Mouse (Mus musculus) adrenal gland, postnatal 36 days (tissue): Measurements from ENCODE around the gene Clybl. TPM values are rescaled to one million over a fixed set of nuclear protein-coding genes. Genes with fewer than 3 reads are reported as not detected.

Experiments
- DNase-seq, 2 experiments: peaks; one replicate each; pipeline ENCODE4 v3.0.0; 2021; ENCODE audit warnings: mixed read lengths in 1 of 2
- total RNA-seq, 2 experiments: library from RNA; stranded (reverse); gene quantifications; 2 replicates each; pipeline ENCODE4 v1.2.3; 2021

Clybl gene
- total RNA-seq, 2 experiments from 2014 or later = 82.2 to 85.6 TPM

DNA sequence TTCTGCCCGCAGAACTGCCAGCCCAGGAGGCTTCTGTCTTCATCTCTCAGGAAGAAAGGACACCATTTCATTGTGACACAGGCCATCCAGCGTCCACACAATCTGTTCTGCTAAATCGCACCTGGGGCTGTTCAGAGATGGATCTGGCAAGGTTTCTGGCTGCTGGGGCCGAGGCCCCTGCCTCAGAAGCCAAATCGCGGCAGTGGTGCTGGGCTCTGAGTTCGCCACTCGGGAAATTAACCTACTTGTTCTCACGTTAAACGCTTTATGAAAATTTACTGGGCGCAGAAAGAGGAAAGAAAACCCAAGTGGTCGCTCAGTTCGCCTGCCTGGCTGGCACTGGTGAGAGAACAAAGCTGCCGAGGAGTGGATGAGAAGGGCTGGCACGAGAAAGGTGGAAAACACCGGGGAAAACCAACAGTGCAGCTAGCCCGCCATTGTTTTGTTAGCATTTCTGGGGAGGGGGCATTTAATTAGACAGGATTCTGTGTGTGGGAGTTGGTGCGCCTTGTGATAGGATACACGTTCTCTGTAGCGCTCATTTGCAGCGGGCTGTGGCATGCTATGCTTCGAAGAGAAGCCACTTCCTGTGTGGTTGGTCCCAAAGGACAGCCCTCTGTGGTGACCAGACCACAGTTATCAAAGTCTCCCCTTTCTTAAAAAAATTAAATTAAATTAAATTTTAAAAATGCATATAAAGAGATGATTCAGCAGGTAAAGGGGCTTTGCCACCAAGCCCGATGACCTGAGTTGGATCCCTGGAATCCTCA is 177.8 kb downstream of the Clybl start:
- no peak for DNase-seq

DNA sequence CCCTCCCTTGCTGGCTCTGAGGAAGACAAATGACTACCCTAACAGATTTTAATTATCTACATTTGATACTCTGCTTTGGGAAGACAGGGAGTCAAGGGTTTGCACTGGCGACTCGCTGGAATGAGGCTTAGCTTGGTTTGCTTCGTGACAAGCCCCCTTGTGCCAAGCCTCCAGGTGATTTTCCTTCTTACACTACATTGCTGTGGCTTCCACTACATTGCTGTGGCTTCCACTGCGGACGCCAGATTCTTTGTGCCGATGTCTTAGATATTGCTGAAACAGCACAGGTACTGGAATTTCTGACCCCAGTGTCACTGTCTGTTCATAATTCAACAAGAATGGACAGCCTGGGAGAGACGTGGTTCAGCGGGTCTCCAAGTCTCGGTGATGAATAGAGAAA is 180.3 kb downstream of the Clybl start:
- DNase-seq = no peak

DNA sequence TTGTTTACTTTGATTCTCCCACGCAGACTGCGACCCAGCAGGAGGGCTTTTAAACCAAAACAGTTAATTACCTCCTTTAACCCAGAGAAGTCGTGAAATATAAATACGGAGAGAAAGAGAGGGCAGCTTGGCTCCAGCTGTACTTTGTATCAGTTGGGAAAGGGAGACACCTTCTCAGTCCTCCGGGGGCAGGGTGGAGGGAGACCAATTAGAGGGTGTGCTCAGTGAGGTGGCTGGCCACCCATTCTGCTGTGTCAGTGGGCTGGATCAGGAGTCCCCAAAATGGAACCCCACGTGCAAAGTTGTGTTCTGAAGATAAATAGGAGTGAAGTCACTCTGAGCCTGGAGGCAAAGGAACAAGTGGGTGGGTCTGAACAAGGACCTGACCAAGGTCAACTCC is 181.7 kb downstream of the Clybl start:
- DNase-seq = no peak

DNA sequence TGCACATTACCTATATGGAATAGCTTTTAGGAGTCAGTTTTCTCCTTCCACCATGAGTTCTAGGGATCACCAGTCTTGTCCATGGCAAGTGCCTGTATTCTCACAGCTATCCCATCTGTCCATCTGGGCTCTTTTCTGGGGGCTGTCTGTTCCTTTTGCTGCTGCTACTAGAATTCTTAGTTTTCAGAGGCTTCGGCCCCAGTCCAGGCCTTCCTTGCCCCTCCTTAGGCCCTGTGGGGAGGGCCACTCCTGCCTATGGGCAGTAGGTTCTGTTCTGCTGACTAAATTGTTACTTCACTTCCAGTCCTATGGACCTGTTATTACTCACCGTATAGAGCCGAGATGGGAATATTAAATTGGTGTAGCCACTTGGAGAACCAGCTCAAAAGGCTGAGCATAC is 182.5 kb downstream of the Clybl start:
- DNase-seq = no peak

DNA sequence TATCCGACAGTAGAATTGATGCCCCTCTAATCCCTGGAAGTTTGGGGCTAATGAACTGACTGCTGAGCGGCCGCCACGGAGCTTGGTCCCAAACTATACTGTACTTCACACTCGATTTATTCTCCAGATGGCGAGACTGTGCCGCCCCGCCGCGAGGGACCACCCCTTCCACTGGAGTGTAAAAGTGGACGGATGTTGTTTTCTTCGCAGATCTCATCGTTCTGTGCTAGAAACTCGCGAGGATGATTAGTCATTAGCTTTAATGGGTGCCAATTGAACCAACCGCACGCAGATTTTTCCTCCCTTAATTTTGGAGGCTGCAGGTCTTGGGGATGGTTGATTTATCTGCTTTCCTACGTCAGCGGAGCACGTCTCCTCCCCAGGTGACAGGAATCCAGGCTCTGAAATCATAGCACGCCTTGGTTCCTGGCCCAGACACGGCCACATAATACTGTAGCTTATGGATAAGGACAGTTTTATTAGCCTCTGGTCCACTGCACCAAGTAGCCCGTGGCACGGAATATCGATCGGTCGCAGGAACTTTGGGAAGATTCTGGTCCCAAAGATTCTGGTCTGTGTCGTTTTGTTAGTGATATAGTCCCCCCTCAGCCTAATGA is 185.9 kb downstream of the Clybl start:
- no peak for DNase-seq

DNA sequence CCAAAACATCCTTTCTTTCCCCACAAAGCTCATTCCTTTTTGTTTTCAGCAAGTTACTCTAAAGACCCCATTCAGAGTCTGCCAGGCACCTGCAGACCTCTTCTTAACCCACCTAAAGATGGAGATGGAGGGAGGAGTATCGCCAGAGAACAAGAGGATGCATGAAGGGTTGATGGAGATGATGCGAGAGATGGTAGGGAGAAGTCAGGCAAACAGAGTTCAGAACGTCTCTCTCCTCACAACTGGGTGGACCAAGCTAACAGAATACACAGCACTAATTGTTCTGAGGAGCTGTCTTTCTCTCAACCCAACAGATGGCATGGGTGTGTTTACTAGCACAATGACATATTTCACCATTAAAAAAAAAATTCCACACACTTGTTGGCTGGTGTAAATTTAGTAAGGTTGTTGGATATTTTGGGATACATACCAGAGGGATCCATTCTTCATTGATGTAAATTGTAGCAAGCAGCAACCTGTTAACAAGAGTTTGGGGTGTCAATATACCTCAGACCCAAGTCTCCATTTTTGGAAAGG is 186.4 kb downstream of the Clybl start:
- DNase-seq = no peak

DNA sequence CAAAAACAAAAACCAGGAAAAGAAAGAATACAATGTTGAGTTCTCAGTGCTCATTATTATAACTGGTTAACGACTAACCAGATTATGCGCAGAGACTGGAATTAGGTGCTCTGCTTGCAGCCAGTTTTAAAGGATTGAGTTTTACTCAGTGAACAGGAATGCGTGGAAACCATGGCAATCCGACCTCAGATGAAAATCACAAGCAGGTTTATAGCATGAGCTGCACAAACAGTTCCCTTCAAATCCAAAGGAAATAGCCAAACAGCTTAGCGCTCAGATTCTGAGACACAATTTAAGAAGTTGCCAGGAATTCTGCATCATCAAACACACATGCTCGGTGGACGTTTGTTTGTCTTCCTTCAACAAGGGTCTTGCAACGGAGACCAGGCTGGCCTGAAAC is 187.0 kb downstream of the Clybl start:
- no peak for DNase-seq

DNA sequence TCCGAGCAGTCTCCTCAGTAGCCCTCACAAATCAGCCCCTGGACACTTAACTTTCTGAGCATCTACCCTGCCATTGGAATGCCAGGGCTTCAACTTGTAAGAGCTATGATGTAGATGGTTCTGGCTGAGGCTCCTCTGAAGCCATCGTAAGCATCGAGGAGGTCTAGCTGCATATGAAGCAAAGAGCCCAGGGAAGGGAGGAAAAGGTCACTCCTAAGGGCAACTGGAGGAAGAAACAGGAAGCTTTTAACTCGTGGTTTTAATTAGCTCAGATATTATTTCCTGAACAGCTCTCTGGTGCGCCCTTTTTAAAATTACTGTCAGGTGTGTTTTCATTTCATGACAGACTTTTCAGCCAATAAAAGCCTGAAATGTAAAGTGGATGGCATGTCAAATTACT is 190.5 kb downstream of the Clybl start:
- DNase-seq = no peak

DNA sequence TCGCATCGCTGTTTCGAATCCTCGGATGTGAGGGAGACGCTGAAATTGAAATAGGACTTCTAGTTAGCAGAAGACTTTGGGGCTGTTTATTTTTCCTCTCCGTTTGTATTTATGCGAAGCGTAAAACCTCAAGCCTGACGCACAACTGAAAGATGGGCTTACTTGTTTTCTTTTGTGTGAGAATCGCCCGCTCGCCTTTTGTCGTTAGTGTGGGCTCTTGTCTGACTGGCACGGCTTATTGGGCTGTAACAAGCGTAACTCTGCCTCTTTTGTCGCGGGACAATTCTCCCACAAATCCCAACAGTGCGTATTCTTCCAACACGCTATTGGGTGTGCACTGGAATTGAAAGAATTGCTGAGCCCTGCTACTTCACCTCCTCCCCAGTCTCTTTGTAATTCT is 192.0 kb downstream of the Clybl start:
- no peak for DNase-seq

DNA sequence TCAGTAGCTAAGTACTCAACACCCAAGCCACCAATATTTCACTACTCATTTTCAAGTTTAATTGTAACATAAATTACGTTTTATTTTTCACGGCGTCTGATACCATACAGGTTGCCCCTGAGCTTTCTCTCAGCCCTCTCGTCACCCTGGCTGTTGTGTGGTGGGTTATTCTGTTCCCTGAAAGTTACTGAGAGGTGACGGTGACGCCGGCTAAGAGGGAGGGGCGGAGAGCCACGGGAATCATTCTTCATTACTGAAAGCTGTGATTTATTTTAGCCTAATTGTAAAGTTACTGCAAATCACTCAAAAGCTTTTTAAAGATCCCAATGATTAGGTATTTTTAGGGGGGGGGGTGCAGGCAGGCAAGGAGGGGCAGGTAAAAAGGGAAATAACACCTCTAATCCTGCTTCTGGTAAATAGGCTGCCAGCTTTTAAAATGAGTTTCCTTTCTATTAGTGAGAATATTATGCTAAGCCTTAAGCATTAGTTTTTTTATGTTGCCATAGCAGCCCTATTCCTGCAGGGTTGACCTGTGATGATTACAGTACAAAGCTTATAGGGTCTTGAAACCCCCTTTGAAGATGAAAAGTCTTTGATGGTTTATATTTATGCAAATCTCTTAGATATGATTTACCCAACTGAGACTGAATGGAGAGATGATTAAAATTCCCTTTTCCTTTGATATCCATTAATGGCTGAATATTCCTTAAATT is 192.9 kb downstream of the Clybl start:
- no peak for DNase-seq

DNA sequence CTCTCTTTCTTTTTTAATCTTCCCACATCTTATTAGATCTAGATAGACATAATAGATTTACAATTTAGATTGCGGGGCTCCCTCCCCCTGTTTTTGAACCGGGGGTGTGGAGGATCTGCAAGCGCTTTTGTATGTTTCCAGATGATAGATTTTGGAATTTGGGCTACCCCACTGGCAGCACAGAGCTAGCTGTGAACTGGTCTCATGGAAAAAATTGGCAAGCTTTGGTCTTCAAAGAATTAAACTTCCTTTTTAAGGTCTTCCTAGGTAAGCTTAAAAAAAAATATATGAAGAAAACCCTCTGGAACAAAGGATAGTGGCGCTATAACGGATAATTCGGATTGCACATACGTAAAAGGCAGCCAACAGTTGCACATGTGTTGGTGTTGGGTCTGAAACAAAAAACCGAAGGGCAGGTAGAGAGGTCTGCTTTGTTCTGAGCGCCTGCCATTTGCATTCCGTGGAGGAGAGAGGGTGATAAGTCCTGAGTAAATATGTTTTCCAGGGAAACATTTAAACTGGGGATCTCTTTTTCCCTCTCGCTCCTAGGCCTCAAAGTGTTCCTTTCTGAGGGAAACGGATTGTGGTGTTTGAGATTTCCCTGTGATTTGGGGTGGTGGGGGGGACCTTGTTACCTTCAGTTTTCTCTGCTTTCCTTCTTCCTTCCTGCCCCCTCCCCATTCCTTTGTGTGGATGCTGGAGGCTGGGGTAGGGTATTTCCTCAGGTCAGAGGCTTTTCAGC is 193.7 kb downstream of the Clybl start:
- no peak for DNase-seq

DNA sequence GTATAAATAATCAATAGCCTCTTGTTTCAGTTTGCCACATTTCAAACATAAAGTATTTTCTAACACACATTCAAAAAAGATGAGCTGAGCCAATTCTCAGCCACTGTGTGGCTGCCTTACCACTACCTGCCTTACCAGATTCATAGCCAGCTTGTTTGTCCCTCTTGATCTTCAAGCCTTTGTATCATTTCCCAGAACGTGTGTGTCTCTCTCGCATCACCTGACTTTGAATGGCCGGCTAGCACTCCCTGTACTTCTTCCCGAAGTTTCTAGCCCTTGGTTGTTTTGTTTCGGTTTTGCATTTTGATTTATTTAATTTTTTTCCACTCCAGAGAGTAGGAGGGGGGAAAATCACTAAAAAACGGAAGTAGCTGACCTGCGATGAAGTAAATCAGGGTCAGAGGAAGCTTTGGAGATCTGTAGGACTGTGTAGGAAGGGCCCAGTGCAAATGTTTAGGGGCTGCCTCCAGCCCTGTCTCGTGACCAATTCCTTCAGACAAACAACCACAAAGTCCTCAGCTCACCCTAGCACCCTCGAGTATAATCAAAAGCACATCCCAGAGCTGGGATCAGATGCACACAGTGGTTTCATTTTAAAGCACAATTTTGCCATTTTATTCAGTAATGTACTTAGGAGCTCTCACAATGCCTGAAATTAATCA is 195.1 kb downstream of the Clybl start:
- DNase-seq = no peak

DNA sequence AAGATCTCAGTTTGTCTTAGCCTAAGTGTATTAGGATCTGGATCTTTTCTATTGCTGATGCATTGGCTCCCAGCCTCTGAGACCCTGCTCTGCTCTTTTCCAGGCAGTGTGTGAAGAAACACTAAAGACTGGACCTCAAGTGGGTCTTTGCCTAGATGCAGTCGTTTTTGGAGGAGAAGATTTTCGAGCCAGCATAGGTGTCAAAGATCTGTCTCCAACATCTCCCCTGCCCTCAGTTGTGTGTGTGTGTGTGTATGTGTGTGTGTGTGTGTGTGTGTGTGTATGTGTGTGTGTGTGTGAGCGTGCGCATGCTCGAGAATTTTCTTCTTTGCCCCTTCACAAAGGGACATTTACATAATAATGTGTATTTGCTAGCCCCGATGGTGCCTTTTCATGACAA is 196.2 kb downstream of the Clybl start:
- DNase-seq = no peak

DNA sequence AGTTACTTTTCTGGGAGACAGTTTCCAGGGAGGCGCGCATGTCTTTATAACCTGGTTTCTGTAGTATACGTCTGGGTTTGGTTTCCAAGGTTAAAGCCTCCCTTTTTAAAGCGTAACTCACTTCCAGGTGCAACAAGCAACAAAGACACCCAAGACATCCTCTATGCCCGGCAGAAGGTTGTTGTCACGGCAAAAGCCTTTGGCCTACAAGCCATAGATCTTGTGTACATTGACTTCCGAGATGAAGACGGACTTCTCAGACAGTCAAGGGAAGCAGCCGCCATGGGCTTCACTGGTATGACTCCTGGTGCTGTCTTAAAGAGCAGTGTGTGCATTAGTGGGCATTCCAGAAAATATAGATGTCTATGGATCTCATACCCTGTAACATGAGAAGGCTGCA is 197.6 kb downstream of the Clybl start:
- DNase-seq = no peak

DNA sequence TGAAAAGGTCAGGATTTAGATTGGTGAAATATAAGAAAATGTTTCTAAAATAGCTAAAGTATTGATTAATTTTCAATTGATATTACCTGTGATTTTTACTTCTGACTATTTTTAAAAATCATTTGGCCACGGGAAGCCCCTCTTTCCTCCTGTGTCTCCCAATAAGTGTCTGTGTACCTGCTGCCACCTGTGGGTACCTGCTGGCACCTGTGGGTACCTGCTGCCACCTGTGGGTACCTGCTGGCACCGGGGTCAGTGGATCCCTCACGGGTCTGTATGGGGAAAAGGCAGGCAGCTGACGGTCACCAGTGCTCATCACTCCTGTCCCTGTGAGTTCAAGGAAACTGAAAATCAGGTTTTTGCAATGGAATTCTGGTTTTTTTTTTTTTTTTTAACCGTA is 198.5 kb downstream of the Clybl start:
- no peak for DNase-seq

DNA sequence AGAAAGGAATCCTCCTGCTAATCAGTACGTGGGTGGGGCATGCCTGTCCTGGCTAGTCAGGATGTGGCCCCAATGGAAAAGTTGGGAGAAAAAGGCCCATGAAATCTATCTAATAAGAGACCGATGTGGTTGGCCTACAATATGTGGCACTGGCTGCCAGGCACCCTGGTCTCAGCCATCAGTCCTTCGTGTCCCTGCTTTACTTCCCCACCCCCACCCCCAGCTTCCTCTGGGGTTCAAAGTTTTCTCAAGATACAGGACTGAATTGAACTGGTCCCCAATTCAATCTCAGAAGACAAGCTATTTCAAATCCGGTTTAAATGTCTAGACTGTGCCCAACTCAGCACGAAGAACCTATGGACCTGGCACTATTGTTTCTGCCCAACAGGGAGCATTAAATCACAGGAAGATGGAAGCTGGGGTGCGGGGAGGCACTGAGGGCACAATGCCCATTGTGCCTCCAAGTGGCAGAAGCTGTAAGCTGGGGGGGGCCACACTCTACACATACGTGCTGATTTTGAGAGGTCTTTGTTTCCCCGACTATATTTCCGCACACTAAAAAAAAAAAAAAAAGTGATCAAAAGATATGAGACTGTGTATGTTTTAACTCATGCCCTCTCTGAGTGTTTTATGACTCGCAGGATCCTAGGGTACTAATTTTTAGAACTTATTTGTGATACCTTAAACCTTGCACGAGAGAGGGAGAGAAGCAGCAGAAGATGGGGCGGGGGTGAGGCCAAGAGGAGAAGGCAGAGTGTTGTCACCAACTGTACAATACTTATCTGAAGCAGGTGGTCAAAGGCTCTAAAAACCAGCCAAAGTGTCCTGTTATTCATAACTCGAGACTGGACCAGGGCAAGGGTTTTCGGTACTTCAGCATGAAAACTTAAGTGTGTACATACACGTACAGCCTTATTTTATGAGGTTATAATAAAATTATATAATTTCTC is 199.7 kb downstream of the Clybl start:
- DNase-seq = no peak

DNA sequence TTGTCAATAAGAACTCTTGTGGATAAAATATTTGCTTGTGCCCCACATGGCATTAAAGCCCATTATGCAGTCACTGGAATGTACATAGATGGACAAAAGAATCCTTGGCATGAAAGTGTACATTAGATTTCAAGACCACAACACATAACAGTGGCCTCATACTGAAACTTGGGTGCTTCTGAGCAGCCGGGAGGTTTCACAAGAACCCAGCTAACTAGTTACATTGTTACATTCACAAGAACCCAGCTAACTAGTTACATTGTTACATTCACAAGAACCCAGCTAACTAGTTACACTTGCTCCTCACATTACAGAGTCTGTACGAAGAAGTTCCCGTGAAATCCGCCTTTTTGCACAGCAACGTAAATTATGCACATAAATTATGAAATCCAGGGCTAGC is 200.8 kb downstream of the Clybl start:
- DNase-seq = no peak

DNA sequence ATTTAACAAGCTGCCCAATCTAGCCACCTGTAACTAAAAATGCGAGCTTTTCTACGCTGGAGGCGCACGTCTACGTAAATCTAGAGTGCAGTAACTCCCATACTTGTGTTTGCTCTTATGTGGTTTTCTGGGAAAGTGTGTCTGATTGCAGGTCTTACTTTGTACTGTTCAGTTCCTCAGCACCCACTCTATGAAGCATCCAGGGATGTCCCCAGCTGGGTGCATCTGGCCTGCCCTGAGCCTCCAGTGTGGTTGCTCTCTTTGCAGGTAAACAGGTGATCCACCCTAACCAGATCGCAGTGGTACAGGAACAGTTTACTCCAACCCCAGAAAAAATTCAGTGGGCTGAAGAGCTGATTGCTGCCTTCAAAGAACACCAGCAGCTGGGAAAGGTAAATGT is 202.4 kb downstream of the Clybl start:
- no peak for DNase-seq

DNA sequence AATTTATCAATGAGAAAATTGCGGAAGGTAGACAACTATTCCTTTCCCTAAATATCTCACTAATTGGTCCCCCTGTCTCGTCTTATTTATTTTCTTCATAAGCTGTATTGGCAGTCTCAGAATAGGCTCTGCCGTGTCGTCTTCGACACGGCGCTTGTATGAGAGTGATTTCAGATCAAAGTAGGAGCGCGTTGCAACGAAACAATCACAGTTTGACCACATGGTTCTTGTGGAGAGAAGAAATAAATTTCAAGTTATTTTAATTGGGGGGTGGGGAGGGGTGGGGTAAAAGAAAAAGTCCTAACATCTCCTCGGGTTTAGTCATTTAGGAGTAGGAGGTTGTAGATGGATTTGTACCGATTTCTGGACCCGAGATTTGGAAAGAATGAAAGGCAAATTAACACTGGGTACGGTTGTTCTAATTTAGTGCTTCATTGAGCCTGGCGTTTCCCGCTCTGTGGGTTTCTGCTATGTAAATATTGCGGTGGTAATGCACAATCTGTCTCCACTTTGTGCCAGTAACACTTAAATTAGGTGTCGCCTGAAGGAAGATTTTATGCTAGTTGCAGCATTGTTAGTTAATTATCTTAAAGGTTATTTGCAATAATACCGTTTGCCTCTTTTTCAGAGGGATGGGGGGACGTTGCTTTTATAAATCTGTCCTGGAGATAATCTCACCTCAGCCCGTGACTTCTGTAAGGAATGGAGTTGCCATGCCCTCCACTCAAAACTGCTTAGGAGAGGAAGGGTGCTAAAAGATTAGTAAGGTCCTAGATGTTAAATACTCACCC is 203.1 kb downstream of the Clybl start:
- no peak for DNase-seq

DNA sequence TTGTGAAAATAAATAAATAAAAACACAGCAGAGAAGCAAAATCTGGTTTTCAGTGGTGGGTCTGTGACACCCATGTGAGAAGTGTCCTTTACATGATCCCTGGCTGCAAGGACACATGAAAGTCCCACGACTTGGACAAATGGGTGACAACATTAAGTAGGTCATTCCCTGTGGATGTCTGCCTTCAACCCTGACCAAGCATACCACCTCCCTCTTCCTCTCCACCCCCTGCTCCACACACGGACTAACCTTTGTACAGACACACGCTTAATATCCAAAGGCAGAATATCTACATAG is 203.7 kb downstream of the Clybl start:
- DNase-seq = no peak
